Mouse (Mus musculus): ENCODE measurements around the gene Gramd1c.

Gramd1c gene

DNA sequence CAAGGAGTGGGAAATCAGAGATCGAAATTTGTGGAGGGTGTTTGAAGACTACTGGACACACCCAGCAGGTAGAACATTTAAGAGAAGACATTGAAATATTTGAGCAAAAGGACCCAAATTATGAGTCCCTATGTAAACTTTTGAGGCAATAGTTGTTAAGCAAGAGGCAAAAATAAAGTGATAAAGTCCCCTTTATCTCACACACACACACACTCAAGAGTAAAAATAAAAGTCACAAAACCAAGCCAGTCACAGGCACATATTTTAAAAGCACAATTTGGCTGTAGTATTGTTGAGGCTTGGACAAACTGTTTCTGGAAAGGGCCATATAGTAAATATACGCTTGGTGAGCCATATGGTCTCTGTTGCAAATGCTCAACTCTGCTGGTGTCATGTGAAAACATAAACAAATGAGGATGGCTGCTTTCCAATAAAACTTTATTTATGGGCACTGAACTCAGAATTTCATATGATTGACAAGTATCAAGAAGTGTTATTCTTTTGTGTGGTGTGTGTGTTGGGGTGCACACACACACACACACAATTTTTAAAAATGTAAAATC is 44.1 kb downstream of the Gramd1c start:
- no peak for DNase-seq (ENCODE audit: low spot score in 2 of 2)

DNA sequence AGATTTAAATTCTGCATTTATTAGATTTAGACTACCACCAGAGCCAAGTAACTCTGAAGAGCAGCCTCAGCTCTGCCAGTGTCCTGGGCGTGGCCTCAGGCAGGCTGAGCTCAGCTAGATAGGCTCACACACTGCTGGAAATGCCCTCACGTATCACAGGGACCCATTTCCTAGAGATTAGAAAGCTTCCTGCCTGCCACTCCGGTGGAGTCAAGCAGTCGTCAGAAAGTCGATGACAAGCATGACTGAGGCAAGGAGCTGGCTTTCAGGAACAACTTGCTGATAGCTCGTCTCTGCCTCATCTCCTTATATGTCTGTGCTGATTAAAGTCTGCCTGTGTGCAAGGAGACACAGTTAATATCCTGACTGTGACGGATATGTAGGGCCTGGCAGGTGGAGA is 44.8 kb downstream of the Gramd1c start:
- no peak for DNase-seq (ENCODE audit: low spot score in 2 of 2)

DNA sequence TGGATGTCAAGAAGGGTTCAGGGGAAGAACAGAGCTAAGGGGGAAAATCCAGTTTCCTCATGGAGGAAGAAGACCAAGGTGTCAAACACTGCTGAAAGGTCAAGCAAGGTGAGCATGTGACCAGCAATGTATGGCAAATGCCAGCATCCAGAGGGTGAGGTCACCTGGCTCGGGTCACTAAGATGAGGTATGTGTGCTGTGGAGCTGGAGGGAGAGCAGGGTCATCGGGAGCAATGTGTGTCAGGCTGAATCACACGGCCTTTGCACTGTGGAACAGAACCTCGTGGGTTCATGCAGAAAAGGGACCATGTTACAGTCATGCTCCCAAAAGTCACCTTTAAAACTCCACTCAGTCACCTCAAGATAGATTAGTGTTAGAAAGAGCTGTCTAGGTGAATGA is 45.4 kb downstream of the Gramd1c start:
- DNase-seq (ENCODE audit: low spot score in 2 of 2), result no peak

DNA sequence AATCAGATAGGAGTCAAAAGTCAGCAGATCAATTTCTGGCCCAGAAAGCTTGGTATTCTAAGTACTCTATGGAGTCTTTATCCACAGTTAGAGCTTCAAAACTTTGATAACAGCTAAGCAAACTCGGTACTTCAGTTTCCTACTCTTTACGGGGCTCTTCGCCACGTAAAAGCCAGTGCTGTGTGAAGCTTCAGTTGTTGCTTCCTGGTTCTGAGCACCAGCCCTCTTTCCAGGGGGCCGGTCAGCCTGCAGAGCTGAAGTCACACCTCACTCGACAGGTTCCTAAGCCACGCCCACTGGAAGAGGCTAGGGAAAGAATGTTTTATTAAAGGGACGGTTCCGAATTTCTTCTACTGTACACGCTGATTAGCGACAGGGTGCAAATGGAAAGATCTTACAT is 47.0 kb downstream of the Gramd1c start:
- DNase-seq (ENCODE audit: low spot score in 2 of 2), result no peak

DNA sequence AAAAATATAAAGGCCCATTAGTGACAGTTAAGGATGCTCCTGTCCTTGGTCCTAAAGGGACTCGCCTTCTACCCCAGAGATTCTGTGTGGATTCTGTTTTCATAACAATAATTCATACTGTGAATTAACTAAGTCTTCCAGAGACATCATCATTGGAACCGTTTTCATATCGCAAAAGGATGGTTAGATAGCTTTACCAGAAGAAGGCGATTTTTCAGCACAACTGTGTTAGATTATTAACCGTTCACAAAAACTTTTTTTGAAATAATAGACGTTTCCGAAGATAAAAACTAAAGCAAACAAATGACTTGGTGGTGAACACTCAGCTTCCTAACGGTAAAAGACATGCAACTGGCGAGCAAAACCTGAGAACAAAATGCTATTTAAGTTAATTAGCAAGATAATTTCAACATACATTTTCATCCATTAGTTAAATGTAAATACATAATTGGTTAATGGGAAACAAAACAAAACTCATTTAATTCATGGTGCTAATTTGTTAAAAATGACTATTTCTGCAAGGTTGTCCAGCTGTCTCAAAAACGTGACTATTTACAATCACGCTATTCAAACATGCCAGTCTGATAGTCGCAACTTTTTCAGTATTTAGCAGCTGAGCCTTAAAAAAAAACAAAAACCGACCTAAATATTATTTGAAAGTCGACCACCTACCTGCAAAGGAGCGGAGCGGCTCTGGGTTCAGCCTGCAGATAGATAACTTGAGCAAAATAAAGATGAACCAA is 47.6 kb downstream of the Gramd1c start:
- no peak for DNase-seq (ENCODE audit: low spot score in 2 of 2)

DNA sequence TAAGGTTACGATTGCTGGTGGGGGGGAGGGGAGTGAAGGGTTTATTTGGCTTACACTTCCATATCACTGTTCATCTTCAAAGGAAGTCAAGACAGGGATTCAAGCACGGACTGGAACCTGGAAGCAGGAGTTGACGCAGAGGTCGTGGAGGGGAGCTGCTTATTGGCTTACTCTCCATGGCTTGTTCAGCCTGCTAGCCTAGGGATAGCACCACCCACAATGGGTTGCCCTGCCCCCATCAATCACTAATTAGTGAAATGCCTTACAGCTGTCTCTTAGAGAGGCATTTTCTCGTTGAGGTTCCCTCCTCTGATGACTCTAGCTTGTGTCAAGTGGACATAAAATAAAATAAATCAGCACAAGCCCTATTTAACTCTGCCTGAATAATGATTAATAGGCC is 52.1 kb downstream of the Gramd1c start:
- no peak for DNase-seq (ENCODE audit: low spot score in 2 of 2)

DNA sequence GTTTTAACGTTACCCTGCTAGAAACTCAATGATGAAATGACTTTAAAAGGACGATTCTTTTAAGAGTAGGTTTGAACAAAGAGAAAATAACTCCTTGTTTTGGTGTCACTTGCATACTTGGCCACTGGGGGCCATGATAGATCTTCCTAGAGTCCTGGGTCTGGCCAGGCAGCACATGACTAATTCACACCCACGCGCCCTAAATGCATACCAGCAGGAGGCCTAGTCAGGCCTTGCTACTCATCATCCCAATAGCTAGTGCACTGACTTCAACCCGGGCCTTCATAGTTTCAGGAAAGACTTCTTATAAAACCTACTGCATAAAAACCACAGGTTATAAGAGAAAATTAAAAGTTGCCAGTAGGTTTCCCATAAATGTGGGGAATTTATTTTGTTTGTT is 61.1 kb downstream of the Gramd1c start:
- DNase-seq (ENCODE audit: low spot score in 2 of 2), result no peak

DNA sequence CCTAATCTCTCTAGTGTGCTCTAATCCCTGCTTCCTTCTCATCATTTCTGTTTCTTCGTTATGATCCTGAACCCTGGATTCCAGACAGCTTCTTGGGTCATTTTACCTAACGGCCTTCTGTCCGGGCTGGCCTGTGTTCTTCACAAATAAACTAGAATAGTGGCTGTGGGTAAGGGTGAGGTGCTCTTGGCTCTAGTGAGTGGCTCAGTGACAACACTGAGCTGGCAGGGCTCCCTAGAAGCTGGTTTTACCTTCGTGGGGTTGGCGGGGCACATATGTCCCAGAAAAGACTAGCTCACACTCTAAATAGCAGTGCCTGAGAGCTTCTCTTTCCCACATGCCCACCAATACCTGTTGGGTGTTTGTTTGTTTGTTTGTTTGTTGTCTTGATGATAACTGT is 63.6 kb downstream of the Gramd1c start:
- no peak for DNase-seq (ENCODE audit: low spot score in 2 of 2)

DNA sequence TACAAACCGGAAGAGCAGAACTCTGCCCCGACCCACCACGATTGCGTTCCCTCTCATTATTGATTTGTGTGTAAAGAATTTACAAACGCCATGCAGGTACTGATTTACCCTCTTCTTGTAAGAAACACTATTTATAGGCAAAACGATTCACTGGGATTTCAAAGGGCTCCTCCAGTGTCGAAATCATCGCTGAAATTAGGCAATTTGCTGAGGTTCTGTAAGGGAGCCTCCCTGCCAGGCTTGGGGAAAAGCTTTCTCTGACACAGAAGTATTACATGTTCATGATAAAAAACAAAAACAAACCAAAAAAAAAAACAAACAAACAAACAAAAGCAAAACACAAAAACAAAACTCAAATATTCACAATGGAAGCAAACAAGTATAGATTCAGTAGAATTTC is 64.0 kb downstream of the Gramd1c start:
- no peak for DNase-seq (ENCODE audit: low spot score in 2 of 2)

DNA sequence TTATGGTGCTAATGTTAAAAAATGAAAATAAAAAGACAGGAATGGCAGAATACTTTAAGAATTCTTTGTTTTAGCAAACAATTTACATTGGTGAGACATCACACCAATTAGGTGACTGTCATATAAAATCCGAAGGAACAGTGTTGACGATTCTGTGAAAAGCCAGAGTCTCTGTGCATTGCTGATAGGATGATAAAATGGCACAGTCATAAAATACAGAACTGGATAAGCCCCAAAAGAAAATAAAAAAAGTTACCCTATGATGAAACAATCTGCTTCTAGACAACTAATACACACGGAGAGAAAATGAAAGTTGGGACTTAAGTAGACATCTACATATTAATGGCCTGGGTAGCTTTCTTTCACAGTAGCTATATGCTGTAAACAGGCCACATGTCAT is 68.5 kb downstream of the Gramd1c start:
- DNase-seq (ENCODE audit: low spot score in 2 of 2), result no peak

DNA sequence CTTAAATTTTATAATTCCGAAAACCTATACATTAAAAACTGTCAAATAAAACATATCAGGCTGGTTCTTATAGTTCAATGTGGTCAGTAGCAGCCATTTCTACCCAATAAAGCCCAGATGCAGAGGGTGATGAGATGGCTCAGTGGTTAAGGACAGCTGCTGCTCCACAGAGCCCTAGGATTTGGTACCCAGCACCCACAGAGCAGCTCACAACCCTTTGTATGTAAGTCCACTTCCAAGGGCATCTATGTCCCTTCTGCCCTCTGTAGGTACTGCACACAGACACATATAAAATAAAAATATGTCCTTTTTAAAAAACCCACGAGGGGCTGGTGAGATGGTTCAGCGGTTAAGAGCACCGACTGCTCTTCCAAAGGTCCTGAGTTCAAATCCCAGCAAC is 76.8 kb downstream of the Gramd1c start:
- DNase-seq (ENCODE audit: low spot score in 2 of 2), result no peak

DNA sequence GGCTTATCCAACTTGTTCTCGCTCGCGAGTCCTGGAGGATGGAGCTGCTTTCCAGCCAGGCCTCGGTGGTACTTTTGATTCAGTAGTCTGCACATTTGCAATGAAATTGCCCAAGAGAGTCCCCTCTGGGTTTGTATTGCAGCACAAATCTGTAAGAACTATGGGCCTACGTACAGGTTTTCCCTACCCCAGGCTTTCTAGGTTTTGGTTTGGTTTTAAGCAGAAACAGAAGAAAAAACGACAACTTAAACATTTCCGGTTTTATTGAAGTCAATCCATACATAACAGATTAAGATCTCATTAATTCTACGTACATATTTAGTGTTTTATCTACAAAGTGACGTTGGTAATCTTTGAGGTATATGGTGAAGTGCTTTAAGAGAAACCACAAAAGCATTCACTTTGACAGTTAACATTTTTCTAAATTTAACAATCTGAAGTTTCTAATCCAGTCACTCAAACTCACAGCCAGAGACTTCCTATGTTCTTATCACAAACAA is 83.0 kb downstream of the Gramd1c start:
- no peak for DNase-seq (ENCODE audit: low spot score in 2 of 2)

DNA sequence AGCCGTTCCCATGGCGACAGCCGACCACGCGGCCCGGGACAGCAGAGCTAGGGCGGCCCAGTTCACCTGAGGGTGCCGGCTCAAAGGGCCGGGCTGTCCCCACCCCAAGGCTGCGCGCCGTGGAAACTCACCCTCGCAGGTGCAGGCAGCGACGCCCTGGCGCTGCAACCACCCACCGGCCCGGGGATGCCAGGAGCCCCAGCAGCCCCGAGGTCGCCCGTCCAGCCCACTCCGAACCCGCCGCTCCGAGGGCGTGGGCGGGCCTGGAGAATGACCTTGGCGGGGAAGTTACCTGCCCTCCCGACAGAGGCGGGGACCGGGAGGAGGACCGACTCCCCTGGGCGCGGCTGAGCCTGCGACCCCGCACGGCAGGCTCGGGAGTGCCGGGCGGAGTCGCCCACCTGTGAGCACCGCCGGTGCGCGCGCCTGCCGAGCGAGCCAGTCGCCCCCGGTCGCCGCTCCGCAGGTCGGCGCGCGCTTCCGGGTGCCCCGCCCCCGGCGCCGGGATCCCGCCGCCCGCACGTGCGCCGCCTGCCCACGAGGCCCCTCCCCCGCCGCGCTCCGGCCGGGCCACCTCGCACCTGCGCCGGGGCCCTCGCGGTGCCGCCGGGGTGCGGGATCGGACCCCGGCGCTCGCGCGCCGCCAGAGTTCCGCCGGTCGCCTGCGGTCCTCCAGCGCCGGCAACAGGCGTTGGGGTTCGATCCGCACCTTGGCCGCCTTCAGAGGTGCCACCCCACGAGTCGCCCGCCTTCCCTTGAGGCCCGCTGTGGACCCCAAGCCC is 83.6 kb downstream of the Gramd1c start, which contains the start of gene Zdhhc23:
TSS of gene Zdhhc23 (minus strand) at position 464 of the 782 bp plus-strand sequence.
- DNase-seq (ENCODE audit: low spot score in 2 of 2), result peak in 1 of 2 experiments; percentile 20

DNA sequence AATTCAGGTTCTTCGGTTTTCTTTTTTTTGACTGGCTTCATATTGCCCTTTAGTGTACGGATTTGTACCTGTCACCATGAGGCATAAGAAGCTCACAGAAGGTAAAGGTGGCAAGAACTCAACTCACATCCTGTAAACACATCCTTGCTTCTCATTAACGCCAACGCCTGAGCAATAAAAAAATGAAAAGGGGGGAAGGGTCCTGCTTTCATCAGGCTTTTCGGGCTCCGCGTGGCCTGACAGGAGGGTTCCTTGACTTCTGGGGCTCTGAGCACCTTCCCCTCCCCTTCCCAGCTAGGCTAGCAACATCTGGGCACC is 84.2 kb downstream of the Gramd1c start:
- DNase-seq (ENCODE audit: low spot score in 2 of 2), result no peak

DNA sequence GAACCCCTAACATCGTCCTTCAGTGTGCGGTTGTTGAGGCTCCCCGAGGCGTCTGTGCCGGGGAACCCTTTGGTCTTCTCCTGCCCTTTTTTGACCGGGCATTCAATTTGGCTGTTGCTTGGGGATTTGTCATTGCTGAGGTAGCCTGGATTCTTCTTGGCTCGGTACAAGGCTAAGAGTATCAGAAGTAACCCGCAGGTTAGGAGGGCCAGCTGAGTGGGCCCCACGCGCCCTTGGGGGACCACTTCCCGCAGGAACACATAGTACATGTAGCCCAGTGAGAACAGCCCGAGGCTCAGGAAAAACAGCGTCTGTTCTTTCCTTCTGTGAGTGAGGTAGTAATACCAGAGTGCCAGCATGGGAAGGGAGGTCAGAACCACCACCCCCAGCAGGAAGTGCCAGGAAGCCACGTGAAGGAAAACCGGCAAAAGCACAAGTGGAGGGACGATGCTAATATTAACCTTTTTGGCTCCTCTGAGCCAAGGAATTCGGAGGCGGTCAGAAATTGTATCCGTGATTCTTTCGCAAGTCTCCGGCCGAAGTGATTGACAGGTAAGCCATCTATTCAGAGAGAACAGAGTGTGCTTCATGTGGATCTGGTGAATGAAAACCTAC is 89.4 kb downstream of the Gramd1c start:
- no peak for DNase-seq (ENCODE audit: low spot score in 2 of 2)

DNA sequence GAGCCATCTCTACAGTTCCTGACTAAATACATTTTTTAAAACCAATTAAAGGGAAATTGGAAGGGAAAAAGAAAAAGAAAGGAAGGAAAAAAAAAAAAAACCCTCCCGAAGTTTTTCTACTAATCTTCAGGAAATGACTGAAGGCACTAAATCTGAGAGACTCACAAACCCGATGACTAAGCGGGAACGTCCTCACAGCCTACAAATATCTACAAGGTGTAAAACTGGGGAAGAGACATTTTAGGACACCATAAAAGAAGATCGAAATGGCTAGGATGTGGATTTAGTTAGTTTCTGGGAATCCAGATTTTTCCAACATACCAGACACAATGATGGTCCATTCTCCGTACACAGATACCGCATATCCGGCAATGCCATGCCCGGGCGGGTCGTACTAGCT is 90.0 kb downstream of the Gramd1c start:
- DNase-seq (ENCODE audit: low spot score in 2 of 2), result no peak

DNA sequence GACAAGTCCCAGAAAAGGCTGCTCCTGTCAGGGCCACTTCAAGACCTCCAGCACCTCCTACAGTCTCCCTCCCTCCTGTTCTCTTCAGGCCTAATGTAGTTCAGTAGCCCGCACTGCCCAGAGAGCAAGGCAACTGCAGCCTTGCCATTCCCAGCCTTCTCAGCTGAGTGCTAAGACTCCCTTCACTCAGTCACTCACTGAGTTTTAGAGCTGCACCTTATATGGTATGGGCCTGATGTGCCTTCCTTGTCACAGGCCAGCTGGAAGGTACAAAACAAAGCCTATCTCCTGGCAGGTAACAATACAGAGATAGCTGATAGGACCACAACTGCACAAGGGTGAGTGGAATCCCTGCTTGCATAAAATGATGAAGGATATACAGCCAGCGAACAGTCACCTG is 90.8 kb downstream of the Gramd1c start:
- DNase-seq (ENCODE audit: low spot score in 2 of 2), result no peak

DNA sequence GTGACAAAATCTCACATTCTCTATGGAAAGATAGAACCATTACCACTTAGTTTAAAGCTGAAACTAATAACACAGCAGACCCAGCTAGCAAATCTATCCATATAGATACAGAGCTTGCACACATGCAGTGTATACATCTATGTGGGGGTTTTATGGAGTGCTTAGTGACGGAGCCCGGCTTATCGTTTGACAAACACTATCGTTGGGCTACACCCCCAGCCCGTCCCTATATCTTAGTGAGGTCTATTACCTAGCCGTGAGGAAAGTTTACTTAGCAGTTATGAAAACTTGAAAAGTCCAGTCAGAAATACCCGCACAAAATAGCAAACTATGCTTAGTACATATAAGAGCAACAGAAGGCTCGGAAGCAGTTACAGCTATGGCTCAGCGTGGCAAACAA is 91.4 kb downstream of the Gramd1c start:
- DNase-seq (ENCODE audit: low spot score in 2 of 2), result no peak

DNA sequence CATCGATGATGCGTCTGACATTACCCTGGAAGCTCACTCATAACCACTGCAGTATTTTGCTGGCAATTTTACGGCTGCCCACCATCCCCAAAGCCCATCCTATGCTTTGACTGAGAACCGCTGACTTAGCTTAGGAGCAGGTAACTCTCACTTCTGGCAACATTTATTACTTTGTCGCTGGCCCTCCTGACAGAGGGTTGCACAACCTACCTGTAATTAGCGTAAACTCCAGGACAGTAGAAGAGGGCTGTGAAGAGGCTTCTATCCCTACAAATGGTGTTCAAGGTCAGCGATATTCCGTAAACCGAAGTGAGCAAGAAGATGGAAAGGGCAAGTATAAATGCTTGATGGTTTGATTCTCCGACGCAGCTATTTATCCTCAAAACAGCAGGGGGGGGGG is 92.0 kb downstream of the Gramd1c start:
- DNase-seq (ENCODE audit: low spot score in 2 of 2), result no peak

DNA sequence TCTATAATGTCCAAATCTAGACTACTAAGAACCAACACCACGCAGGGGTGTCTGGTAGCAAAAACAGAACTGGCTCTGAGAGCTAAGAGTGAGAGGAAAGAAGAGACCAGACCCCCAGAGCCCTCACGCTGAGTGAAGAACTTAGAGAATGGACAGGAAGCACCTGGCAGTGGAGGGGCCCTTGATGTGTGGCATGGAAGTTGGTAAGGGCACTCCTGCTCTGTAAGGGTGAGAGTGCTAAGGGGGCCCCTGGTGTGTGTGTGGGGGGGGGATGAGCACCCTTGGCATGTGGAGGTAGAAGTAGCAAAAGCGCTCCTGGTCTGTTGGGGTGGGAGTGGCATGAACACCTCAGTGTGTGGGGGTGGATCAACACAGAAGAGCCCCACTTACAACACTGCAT is 92.7 kb downstream of the Gramd1c start:
- no peak for DNase-seq (ENCODE audit: low spot score in 2 of 2)

DNA sequence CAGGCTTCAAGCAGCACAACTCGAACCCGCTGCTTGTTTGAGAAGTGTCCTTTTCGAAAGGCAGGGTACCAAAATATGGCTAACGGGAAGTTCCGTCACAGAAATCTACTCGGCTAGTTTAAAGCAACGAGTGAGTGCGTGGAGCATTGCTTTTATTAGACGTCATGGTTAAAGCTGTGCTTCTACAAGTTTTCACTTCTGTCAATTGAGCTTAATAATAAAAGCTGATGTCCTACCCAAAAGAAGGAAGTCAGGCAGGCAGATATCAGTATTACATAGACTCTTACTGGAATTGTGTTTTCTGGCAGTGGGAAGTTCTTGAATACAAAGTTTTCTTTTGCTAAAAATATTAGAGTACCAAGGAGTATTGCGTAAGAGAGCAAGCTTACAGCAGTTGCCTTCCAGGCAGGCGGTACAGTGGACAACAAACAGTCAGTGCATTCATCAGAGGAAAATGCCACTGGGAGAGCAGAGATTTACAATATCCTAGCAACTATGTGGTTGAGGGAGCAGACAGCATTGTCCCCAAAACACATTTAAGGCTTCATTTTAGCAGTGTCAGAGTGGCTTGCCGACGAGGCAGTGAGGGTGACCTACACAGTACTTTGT is 97.3 kb downstream of the Gramd1c start:
- no peak for DNase-seq (ENCODE audit: low spot score in 2 of 2)

DNA sequence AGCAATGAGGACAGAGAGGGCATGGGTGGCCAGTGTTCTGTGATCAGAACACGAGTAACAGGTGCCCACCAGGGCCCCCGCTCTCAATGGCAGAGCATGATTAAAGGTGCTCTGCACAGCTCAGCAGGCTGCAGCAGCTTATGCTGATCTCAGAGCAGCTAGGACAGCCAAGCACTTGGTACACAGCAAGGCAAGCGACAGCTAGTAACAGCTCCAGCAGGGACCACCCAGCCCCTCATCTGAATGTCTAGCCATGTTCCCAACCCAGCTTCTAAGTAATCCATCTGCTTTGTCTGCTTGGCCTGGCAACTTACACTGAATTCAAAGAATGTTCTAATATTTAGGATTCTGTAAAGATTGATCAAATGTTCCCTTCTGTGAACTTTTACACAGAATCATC is 99.4 kb downstream of the Gramd1c start:
- DNase-seq (ENCODE audit: low spot score in 2 of 2), result no peak
